Mouse (Mus musculus): Measurements from ENCODE around the gene Fam129c. TPM values are rescaled to one million over a fixed set of nuclear protein-coding genes. Genes with fewer than 3 reads are reported as not detected.

Fam129c gene
- polyA plus RNA-seq, 1 experiment from 2014 or later = 3.6 TPM

- no peak overlapping the region for H3K27ac ChIP-seq (ENCODE audit: low read depth, low read length)
- no peaks in the 10 kb centered on the region for H3K4me1 ChIP-seq (replicated peaks; ENCODE audit: control insufficient read depth, insufficient read depth, low read length)
- ATAC-seq (ENCODE audit: low FRiP score) = no peak
- no peak overlapping the region for H3K9ac ChIP-seq (ENCODE audit: low read depth, low read length)
- H3K4me3 ChIP-seq (ENCODE audit: low read depth, low read length) = no peak overlapping the region
- DNase-seq (ENCODE audit: low spot score) = no peak
- H3K9me3 ChIP-seq (ENCODE audit: control insufficient read depth, low read length) = no peaks in the 10 kb centered on the region
- no peaks in the 10 kb centered on the region for H3K36me3 ChIP-seq (ENCODE audit: control insufficient read depth, insufficient read depth, low read length)
- H3K4me2 ChIP-seq (replicated peaks; ENCODE audit: low read depth, low read length) = no peak overlapping the region
- WGBS = 94% methylated on average over 14 of the region's 14 CpGs
- H3K27me3 ChIP-seq (ENCODE audit: control insufficient read depth, insufficient read depth, low read length) = no peaks in the 10 kb centered on the region
Measured at GRCm38 (mm10) chr8:71579476-71579875, 18.0 kb upstream of the Fam129c start.

GRCm38 (mm10) chr8:71580201-71580600, 17.2 kb upstream of the Fam129c start:
- H3K4me3 ChIP-seq (ENCODE audit: low read depth, low read length) = no peak overlapping the region
- no peaks in the 10 kb centered on the region for H3K36me3 ChIP-seq (ENCODE audit: control insufficient read depth, insufficient read depth, low read length)
- no peaks in the 10 kb centered on the region for H3K27me3 ChIP-seq (ENCODE audit: control insufficient read depth, insufficient read depth, low read length)
- WGBS = 35% methylated on average over 8 of the region's 9 CpGs
- no peaks in the 10 kb centered on the region for H3K4me1 ChIP-seq (replicated peaks; ENCODE audit: control insufficient read depth, insufficient read depth, low read length)
- H3K9me3 ChIP-seq (ENCODE audit: control insufficient read depth, low read length) = no peaks in the 10 kb centered on the region
- no peak overlapping the region for H3K9ac ChIP-seq (ENCODE audit: low read depth, low read length)
- DNase-seq (ENCODE audit: low spot score) (no peak), ATAC-seq (ENCODE audit: low FRiP score) (no peak)
- H3K27ac ChIP-seq (ENCODE audit: low read depth, low read length) = no peak overlapping the region
- no peak overlapping the region for H3K4me2 ChIP-seq (replicated peaks; ENCODE audit: low read depth, low read length)

GRCm38 (mm10) chr8:71586891-71587290, 10.6 kb upstream of the Fam129c start:
- no peaks in the 10 kb centered on the region for H3K27me3 ChIP-seq (ENCODE audit: control insufficient read depth, insufficient read depth, low read length)
- WGBS = 88% methylated on average over 2 of the region's 2 CpGs
- ATAC-seq (ENCODE audit: low FRiP score) (no peak), DNase-seq (ENCODE audit: low spot score) (peak; percentile 64)
- no peak overlapping the region for H3K4me2 ChIP-seq (replicated peaks; ENCODE audit: low read depth, low read length)
- no peak overlapping the region for H3K27ac ChIP-seq (ENCODE audit: low read depth, low read length)
- peaks cover 4% of the 10 kb centered on the region for H3K4me1 ChIP-seq (replicated peaks; ENCODE audit: control insufficient read depth, insufficient read depth, low read length)
- H3K36me3 ChIP-seq (ENCODE audit: control insufficient read depth, insufficient read depth, low read length) = no peaks in the 10 kb centered on the region
- H3K9ac ChIP-seq (ENCODE audit: low read depth, low read length) = no peak overlapping the region
- no peaks in the 10 kb centered on the region for H3K9me3 ChIP-seq (ENCODE audit: control insufficient read depth, low read length)
- no peak overlapping the region for H3K4me3 ChIP-seq (ENCODE audit: low read depth, low read length)

- ATAC-seq (ENCODE audit: low FRiP score) (no peak), DNase-seq (ENCODE audit: low spot score) (no peak)
- H3K9me3 ChIP-seq (ENCODE audit: control insufficient read depth, low read length) = no peaks in the 10 kb centered on the region
- no peaks in the 10 kb centered on the region for H3K27me3 ChIP-seq (ENCODE audit: control insufficient read depth, insufficient read depth, low read length)
- H3K9ac ChIP-seq (ENCODE audit: low read depth, low read length) = no peak overlapping the region
- WGBS = 66% methylated on average over 3 of the region's 3 CpGs
- no peak overlapping the region for H3K27ac ChIP-seq (ENCODE audit: low read depth, low read length)
- H3K4me1 ChIP-seq (replicated peaks; ENCODE audit: control insufficient read depth, insufficient read depth, low read length) = peaks cover 12% of the 10 kb centered on the region
- H3K4me3 ChIP-seq (ENCODE audit: low read depth, low read length) = no peak overlapping the region
- no peaks in the 10 kb centered on the region for H3K36me3 ChIP-seq (ENCODE audit: control insufficient read depth, insufficient read depth, low read length)
- no peak overlapping the region for H3K4me2 ChIP-seq (replicated peaks; ENCODE audit: low read depth, low read length)
Measured at GRCm38 (mm10) chr8:71588762-71589161, 8.7 kb upstream of the Fam129c start.

- no peaks in the 10 kb centered on the region for H3K27me3 ChIP-seq (ENCODE audit: control insufficient read depth, insufficient read depth, low read length)
- WGBS = 25% methylated on average over 5 of the region's 5 CpGs
- DNase-seq (ENCODE audit: low spot score) = no peak
Measured at GRCm38 (mm10) chr8:71591017-71591416, 6.4 kb upstream of the Fam129c start.

GRCm38 (mm10) chr8:71591471-71592373, 5.7 kb upstream of the Fam129c start, which contains the start of gene Pgls:
Gene Pgls (plus strand): TSS chr8:71592176.
- peak; percentile 87 for ATAC-seq (ENCODE audit: low FRiP score)
- Histone ChIP-seq H3K36me3 (ENCODE audit: control insufficient read depth, insufficient read depth, low read length) (no peaks in the 10 kb centered on the region), H3K9me3 (ENCODE audit: control insufficient read depth, low read length) (no peaks in the 10 kb centered on the region), H3K4me3 (ENCODE audit: low read depth, low read length) (peak within 1 kb of the TSS; percentile 89), H3K27me3 (ENCODE audit: control insufficient read depth, insufficient read depth, low read length) (no peaks in the 10 kb centered on the region), H3K9ac (ENCODE audit: low read depth, low read length) (peak within 1 kb of the TSS; percentile 93), H3K27ac (ENCODE audit: low read depth, low read length) (peak within 1 kb of the TSS; percentile 98), H3K4me2 (replicated peaks; ENCODE audit: low read depth, low read length) (peak within 1 kb of the TSS; percentile 93), H3K4me1 (replicated peaks; ENCODE audit: control insufficient read depth, insufficient read depth, low read length) (peaks cover 13% of the 10 kb centered on the region)
- peak; percentile 98 for DNase-seq (ENCODE audit: low spot score)
- under 1% methylated on average over 63 of the region's 71 CpGs for WGBS

More at GRCm38 (mm10) chr8:71591017-71591416, 6.4 kb upstream of the Fam129c start:
- peaks cover 12% of the 10 kb centered on the region for H3K4me1 ChIP-seq (replicated peaks; ENCODE audit: control insufficient read depth, insufficient read depth, low read length)
- peak overlapping the region; percentile 89 for H3K4me3 ChIP-seq (ENCODE audit: low read depth, low read length)
- no peaks in the 10 kb centered on the region for H3K36me3 ChIP-seq (ENCODE audit: control insufficient read depth, insufficient read depth, low read length)
- peak overlapping the region; percentile 93 for H3K9ac ChIP-seq (ENCODE audit: low read depth, low read length)
- no peaks in the 10 kb centered on the region for H3K9me3 ChIP-seq (ENCODE audit: control insufficient read depth, low read length)
- peak overlapping the region; percentile 98; the same call in 1 of the 2 replicates for H3K27ac ChIP-seq (ENCODE audit: low read depth, low read length)
- H3K4me2 ChIP-seq (replicated peaks; ENCODE audit: low read depth, low read length) = peak overlapping the region; percentile 93
- no peak for ATAC-seq (ENCODE audit: low FRiP score)

- DNase-seq (ENCODE audit: low spot score) = no peak
- no peaks in the 10 kb centered on the region for H3K36me3 ChIP-seq (ENCODE audit: control insufficient read depth, insufficient read depth, low read length)
- peak overlapping the region; percentile 93 for H3K9ac ChIP-seq (ENCODE audit: low read depth, low read length)
- peak overlapping the region; percentile 89 for H3K4me3 ChIP-seq (ENCODE audit: low read depth, low read length)
- H3K4me1 ChIP-seq (replicated peaks; ENCODE audit: control insufficient read depth, insufficient read depth, low read length) = peaks cover 13% of the 10 kb centered on the region
- 4% methylated on average over 59 of the region's 60 CpGs for WGBS
- peak overlapping the region; percentile 98 for H3K27ac ChIP-seq (ENCODE audit: low read depth, low read length)
- no peaks in the 10 kb centered on the region for H3K27me3 ChIP-seq (ENCODE audit: control insufficient read depth, insufficient read depth, low read length)
- peak; percentile 76 for ATAC-seq (ENCODE audit: low FRiP score)
- peak overlapping the region; percentile 93 for H3K4me2 ChIP-seq (replicated peaks; ENCODE audit: low read depth, low read length)
- H3K9me3 ChIP-seq (ENCODE audit: control insufficient read depth, low read length) = no peaks in the 10 kb centered on the region
Measured at GRCm38 (mm10) chr8:71592374-71593170, 4.9 kb upstream of the Fam129c start.

- WGBS = 92% methylated on average over 8 of the region's 8 CpGs
- Histone ChIP-seq H3K9ac (ENCODE audit: low read depth, low read length) (no peak overlapping the region), H3K27me3 (ENCODE audit: control insufficient read depth, insufficient read depth, low read length) (no peaks in the 10 kb centered on the region), H3K4me2 (replicated peaks; ENCODE audit: low read depth, low read length) (no peak overlapping the region), H3K4me1 (replicated peaks; ENCODE audit: control insufficient read depth, insufficient read depth, low read length) (peaks cover 13% of the 10 kb centered on the region), H3K36me3 (ENCODE audit: control insufficient read depth, insufficient read depth, low read length) (no peaks in the 10 kb centered on the region), H3K27ac (ENCODE audit: low read depth, low read length) (no peak overlapping the region), H3K9me3 (ENCODE audit: control insufficient read depth, low read length) (no peaks in the 10 kb centered on the region), H3K4me3 (ENCODE audit: low read depth, low read length) (no peak overlapping the region)
- no peak for DNase-seq (ENCODE audit: low spot score)
- no peak for ATAC-seq (ENCODE audit: low FRiP score)
Measured at GRCm38 (mm10) chr8:71593556-71594323, 3.7 kb upstream of the Fam129c start.
